Mouse (Mus musculus): ENCODE data around the gene Csf3. TPM values are rescaled to one million over a fixed set of nuclear protein-coding genes. Genes with fewer than 3 reads are reported as not detected.
"Not testable (repeated sequence)": the region's sequence is repeated elsewhere in the genome, so short reads cannot be mapped to it uniquely, and the experiment has no call there.

Csf3 gene
- polyA plus RNA-seq, 1 experiment from 2014 or later: 0.11 TPM

- H3K4me2 ChIP-seq (replicated peaks; ENCODE audit: low read depth, low read length): no peak overlapping the region
- H3K4me3 ChIP-seq (ENCODE audit: low read length): no peak overlapping the region
- H3K27ac ChIP-seq (ENCODE audit: low read length): no peak overlapping the region
- H3K9ac ChIP-seq (replicated peaks; ENCODE audit: low read length): no peak overlapping the region
- no peaks in the 10 kb centered on the region for H3K9me3 ChIP-seq (ENCODE audit: low read length)
- no peaks in the 10 kb centered on the region for H3K36me3 ChIP-seq (ENCODE audit: insufficient read depth, low read length)
- no peak for ATAC-seq (ENCODE audit: low FRiP score, low TSS enrichment)
- WGBS: 90% methylated on average over 1 of the region's 1 CpGs
- H3K4me1 ChIP-seq (ENCODE audit: insufficient read depth, low read length): peaks cover 29% of the 10 kb centered on the region
- H3K27me3 ChIP-seq (ENCODE audit: insufficient read depth, low read length): no peaks in the 10 kb centered on the region
Observed at GRCm38 (mm10) chr11:98680023-98680422, 21.0 kb upstream of the Csf3 start.

- H3K4me1 ChIP-seq (ENCODE audit: insufficient read depth, low read length): peaks cover 34% of the 10 kb centered on the region
- not testable (repeated sequence) for H3K27me3 ChIP-seq (ENCODE audit: insufficient read depth, low read length); H3K4me2 ChIP-seq (replicated peaks; ENCODE audit: low read depth, low read length); ATAC-seq (ENCODE audit: low FRiP score, low TSS enrichment); H3K9ac ChIP-seq (replicated peaks; ENCODE audit: low read length); H3K27ac ChIP-seq (ENCODE audit: low read length); H3K4me3 ChIP-seq (ENCODE audit: low read length); H3K36me3 ChIP-seq (ENCODE audit: insufficient read depth, low read length); H3K9me3 ChIP-seq (ENCODE audit: low read length)
- 88% methylated on average over 4 of the region's 4 CpGs for WGBS
Observed at GRCm38 (mm10) chr11:98680595-98680994, 20.5 kb upstream of the Csf3 start.

DNA sequence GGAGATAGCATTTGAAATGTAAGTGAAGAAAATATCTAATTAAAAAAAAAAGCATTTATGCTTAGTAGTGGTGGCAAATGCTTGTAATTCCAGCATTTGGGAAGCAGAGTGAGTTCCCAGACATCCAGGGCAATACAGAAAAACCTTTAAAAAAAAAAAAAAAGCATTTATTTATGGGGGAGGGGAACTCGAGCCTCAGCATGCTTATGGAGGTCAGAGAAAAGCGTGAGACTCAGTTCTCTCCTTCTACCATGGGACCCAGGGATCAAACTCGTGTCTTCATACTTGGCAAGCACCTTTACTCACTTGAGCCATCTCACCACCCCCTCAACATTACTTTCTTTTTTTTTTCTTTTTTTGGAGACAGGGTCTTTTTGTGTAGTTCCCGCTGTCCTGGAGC lies 19.9 kb upstream of the Csf3 start:
- Histone ChIP-seq H3K9ac (replicated peaks; ENCODE audit: low read length) (no peak overlapping the region), H3K9me3 (ENCODE audit: low read length) (no peaks in the 10 kb centered on the region), H3K36me3 (ENCODE audit: insufficient read depth, low read length) (peaks cover 10% of the 10 kb centered on the region), H3K27me3 (ENCODE audit: insufficient read depth, low read length) (no peaks in the 10 kb centered on the region), H3K27ac (ENCODE audit: low read length) (no peak overlapping the region), H3K4me2 (replicated peaks; ENCODE audit: low read depth, low read length) (no peak overlapping the region), H3K4me1 (ENCODE audit: insufficient read depth, low read length) (peaks cover 35% of the 10 kb centered on the region), H3K4me3 (ENCODE audit: low read length) (no peak overlapping the region)
- WGBS: 79% methylated on average over 4 of the region's 4 CpGs
- no peak for ATAC-seq (ENCODE audit: low FRiP score, low TSS enrichment)

DNA sequence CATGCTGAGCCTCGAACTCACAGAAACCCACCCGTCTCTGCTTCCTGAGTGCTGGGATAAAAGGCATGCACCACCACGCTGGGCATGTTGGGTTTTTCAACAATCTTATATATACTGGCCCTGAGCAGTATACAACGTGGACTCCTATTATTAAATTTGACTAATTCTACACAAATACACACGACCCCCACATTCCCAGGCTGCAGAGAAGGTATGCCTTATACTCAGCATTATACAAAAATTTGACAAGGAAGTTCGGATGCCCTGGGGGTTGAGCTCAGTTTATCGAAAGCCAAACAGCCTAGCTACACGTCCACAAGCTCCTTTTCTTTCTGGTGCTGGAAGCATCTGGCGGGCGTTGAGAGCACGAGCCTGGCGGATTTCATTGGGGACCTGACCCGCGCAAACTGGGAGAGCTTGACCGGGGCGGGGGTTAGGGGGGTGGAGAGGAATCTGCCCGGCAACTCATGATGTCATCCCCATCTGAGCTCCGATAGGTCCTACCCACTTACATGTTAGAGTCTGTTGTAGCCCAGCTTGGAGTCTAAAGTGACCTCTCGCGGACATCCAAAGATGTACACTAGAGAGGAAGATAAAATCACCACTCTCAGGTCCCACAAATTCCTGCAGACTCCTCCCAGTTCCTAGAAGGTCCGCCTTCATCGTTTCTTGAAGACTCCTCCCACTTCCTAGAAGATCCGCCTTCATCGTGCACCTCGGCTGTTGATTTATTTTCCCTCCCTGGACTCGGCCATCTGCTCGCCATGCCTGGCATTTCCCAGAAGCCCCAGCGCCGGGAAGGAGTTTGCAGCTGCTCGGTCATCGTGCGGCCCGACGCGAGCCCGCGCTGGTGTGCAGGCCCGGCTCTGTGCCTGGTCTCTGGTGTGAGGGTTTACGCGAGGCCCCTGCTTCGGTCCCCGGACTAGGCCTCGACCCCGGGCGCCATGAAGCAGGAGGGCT lies 19.0 kb upstream of the Csf3 start, which contains the start of gene Psmd3:
Psmd3 (plus strand) TSS at position 769 of the 960 bp plus-strand sequence.
- Histone ChIP-seq H3K27ac (ENCODE audit: low read length) (peak within 1 kb of the TSS; percentile 86), H3K36me3 (ENCODE audit: insufficient read depth, low read length) (peaks cover 18% of the 10 kb centered on the region), H3K27me3 (ENCODE audit: insufficient read depth, low read length) (no peaks in the 10 kb centered on the region), H3K4me1 (ENCODE audit: insufficient read depth, low read length) (peaks cover 37% of the 10 kb centered on the region), H3K4me2 (replicated peaks; ENCODE audit: low read depth, low read length) (peak within 1 kb of the TSS; percentile 83), H3K9ac (replicated peaks; ENCODE audit: low read length) (peak within 1 kb of the TSS; percentile 99), H3K9me3 (ENCODE audit: low read length) (no peaks in the 10 kb centered on the region), H3K4me3 (ENCODE audit: low read length) (peak within 1 kb of the TSS; percentile 97)
- peak; percentile 95 for ATAC-seq (ENCODE audit: low FRiP score, low TSS enrichment)
- 5% methylated on average over 45 of the region's 45 CpGs for WGBS

- no peaks in the 10 kb centered on the region for H3K9me3 ChIP-seq (ENCODE audit: low read length)
- H3K27me3 ChIP-seq (ENCODE audit: insufficient read depth, low read length): no peaks in the 10 kb centered on the region
- H3K4me2 ChIP-seq (replicated peaks; ENCODE audit: low read depth, low read length): peak overlapping the region; percentile 83
- peak overlapping the region; percentile 81 for H3K27ac ChIP-seq (ENCODE audit: low read length)
- H3K36me3 ChIP-seq (ENCODE audit: insufficient read depth, low read length): peaks cover 26% of the 10 kb centered on the region
- peaks cover 42% of the 10 kb centered on the region for H3K4me1 ChIP-seq (ENCODE audit: insufficient read depth, low read length)
- ATAC-seq (ENCODE audit: low FRiP score, low TSS enrichment): peak; percentile 13
- WGBS: under 1% methylated on average over 23 of the region's 23 CpGs
- peak overlapping the region; percentile 99 for H3K9ac ChIP-seq (replicated peaks; ENCODE audit: low read length)
- H3K4me3 ChIP-seq (ENCODE audit: low read length): peak overlapping the region; percentile 97
Observed at GRCm38 (mm10) chr11:98682811-98683210, 18.3 kb upstream of the Csf3 start.

DNA sequence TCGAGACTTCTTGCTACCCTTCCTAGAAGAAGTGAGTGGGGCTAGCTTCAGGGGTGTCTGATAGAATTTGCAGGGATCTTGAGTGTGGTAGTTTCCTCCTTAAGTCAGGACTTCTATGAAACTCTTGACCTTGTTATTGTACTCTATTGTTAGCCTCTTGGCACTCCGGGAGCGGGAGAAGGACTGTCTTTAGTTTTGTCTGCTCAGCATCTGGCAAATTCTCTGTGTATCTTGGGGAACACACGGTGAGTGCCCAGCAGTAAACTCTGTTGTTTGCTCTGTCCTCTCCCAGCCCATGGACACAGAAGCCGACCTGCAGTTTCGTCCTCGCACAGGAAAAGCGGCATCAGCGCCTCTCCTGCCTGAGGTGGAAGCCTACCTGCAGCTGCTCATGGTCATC lies 15.4 kb upstream of the Csf3 start:
- Histone ChIP-seq H3K9ac (replicated peaks; ENCODE audit: low read length) (0 out of 2 replicates have a peak overlapping the region, but pooled peaks have one; percentile 26), H3K4me1 (ENCODE audit: insufficient read depth, low read length) (peaks cover 42% of the 10 kb centered on the region), H3K4me2 (replicated peaks; ENCODE audit: low read depth, low read length) (no peak overlapping the region), H3K27me3 (ENCODE audit: insufficient read depth, low read length) (no peaks in the 10 kb centered on the region), H3K27ac (ENCODE audit: low read length) (peak overlapping the region; percentile 91), H3K9me3 (ENCODE audit: low read length) (no peaks in the 10 kb centered on the region), H3K4me3 (ENCODE audit: low read length) (no peak overlapping the region), H3K36me3 (ENCODE audit: insufficient read depth, low read length) (peaks cover 49% of the 10 kb centered on the region)
- 92% methylated on average over 9 of the region's 9 CpGs for WGBS
- no peak for ATAC-seq (ENCODE audit: low FRiP score, low TSS enrichment)

DNA sequence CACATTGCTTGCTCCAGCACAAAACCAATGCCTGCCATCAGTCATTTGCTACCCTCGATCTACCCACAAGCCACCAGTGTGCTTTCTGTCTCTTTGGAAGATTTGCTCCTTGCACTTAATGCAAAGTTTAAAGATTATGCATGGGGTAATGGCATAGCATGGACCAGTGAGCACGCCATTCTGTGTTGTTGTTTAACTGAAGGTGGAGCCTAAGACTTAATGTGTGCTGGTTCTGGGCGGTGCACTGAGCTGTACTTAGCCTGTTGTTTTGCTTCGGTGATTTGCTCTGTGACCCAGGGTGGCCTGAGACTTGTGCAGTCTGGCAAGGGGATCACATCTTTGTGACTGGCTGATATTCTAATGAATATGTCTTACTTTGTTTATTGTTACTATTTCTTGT lies 14.1 kb upstream of the Csf3 start:
- ATAC-seq (ENCODE audit: low FRiP score, low TSS enrichment): peak; percentile 74
- no peak overlapping the region for H3K9ac ChIP-seq (replicated peaks; ENCODE audit: low read length)
- peaks cover 62% of the 10 kb centered on the region for H3K36me3 ChIP-seq (ENCODE audit: insufficient read depth, low read length)
- 57% methylated on average over 4 of the region's 4 CpGs for WGBS
- no peak overlapping the region for H3K4me2 ChIP-seq (replicated peaks; ENCODE audit: low read depth, low read length)
- H3K27me3 ChIP-seq (ENCODE audit: insufficient read depth, low read length): no peaks in the 10 kb centered on the region
- peak overlapping the region; percentile 91 for H3K27ac ChIP-seq (ENCODE audit: low read length)
- no peak overlapping the region for H3K4me3 ChIP-seq (ENCODE audit: low read length)
- H3K9me3 ChIP-seq (ENCODE audit: low read length): no peaks in the 10 kb centered on the region
- peaks cover 36% of the 10 kb centered on the region for H3K4me1 ChIP-seq (ENCODE audit: insufficient read depth, low read length)

GRCm38 (mm10) chr11:98688009-98688408 lies 13.1 kb upstream of the Csf3 start:
- ATAC-seq (ENCODE audit: low FRiP score, low TSS enrichment): no peak
- peaks cover 70% of the 10 kb centered on the region for H3K36me3 ChIP-seq (ENCODE audit: insufficient read depth, low read length)
- no peak overlapping the region for H3K4me3 ChIP-seq (ENCODE audit: low read length)
- no peak overlapping the region for H3K4me2 ChIP-seq (replicated peaks; ENCODE audit: low read depth, low read length)
- WGBS: 77% methylated on average over 8 of the region's 8 CpGs
- peaks cover 36% of the 10 kb centered on the region for H3K4me1 ChIP-seq (ENCODE audit: insufficient read depth, low read length)
- peak overlapping the region; percentile 88 for H3K27ac ChIP-seq (ENCODE audit: low read length)
- H3K9ac ChIP-seq (replicated peaks; ENCODE audit: low read length): no peak overlapping the region
- H3K9me3 ChIP-seq (ENCODE audit: low read length): no peaks in the 10 kb centered on the region
- no peaks in the 10 kb centered on the region for H3K27me3 ChIP-seq (ENCODE audit: insufficient read depth, low read length)

GRCm38 (mm10) chr11:98693201-98693600 lies 7.9 kb upstream of the Csf3 start:
- no peak overlapping the region for H3K4me2 ChIP-seq (replicated peaks; ENCODE audit: low read depth, low read length)
- no peak overlapping the region for H3K9ac ChIP-seq (replicated peaks; ENCODE audit: low read length)
- H3K4me3 ChIP-seq (ENCODE audit: low read length): no peak overlapping the region
- H3K27me3 ChIP-seq (ENCODE audit: insufficient read depth, low read length): no peaks in the 10 kb centered on the region
- H3K36me3 ChIP-seq (ENCODE audit: insufficient read depth, low read length): peaks cover 74% of the 10 kb centered on the region
- no peaks in the 10 kb centered on the region for H3K4me1 ChIP-seq (ENCODE audit: insufficient read depth, low read length)
- no peak overlapping the region for H3K27ac ChIP-seq (ENCODE audit: low read length)
- H3K9me3 ChIP-seq (ENCODE audit: low read length): no peaks in the 10 kb centered on the region
- 66% methylated on average over 13 of the region's 13 CpGs for WGBS
- no peak for ATAC-seq (ENCODE audit: low FRiP score, low TSS enrichment)

DNA sequence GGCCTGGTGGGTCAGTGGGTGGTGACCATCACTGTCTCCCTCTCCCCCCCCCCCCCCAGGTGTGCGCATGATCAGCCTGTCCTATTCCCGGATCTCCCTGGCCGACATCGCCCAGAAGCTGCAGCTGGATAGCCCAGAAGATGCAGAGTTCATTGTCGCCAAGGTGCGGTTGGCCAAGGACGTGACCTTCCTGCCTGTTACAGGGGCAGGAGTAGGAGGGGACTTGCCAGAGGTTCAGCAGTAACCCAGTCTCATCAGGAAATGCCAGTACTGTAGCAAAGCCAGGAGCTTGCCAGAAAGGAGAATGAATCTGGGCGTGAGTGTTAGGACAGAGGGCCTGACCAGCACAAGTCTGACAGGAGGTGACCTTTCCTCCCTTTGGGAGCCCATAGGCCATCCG lies 7.3 kb upstream of the Csf3 start:
- Histone ChIP-seq H3K27me3 (ENCODE audit: insufficient read depth, low read length) (no peaks in the 10 kb centered on the region), H3K4me3 (ENCODE audit: low read length) (no peak overlapping the region), H3K27ac (ENCODE audit: low read length) (no peak overlapping the region), H3K4me2 (replicated peaks; ENCODE audit: low read depth, low read length) (no peak overlapping the region), H3K36me3 (ENCODE audit: insufficient read depth, low read length) (peaks cover 70% of the 10 kb centered on the region), H3K9me3 (ENCODE audit: low read length) (no peaks in the 10 kb centered on the region), H3K4me1 (ENCODE audit: insufficient read depth, low read length) (no peaks in the 10 kb centered on the region), H3K9ac (replicated peaks; ENCODE audit: low read length) (no peak overlapping the region)
- no peak for ATAC-seq (ENCODE audit: low FRiP score, low TSS enrichment)
- WGBS: 88% methylated on average over 8 of the region's 9 CpGs

Measured in kidney, embryonic 16.5 days (tissue).